17 mouse cellular contexts compared by ENCODE assay signal in the genomic region with DNA sequence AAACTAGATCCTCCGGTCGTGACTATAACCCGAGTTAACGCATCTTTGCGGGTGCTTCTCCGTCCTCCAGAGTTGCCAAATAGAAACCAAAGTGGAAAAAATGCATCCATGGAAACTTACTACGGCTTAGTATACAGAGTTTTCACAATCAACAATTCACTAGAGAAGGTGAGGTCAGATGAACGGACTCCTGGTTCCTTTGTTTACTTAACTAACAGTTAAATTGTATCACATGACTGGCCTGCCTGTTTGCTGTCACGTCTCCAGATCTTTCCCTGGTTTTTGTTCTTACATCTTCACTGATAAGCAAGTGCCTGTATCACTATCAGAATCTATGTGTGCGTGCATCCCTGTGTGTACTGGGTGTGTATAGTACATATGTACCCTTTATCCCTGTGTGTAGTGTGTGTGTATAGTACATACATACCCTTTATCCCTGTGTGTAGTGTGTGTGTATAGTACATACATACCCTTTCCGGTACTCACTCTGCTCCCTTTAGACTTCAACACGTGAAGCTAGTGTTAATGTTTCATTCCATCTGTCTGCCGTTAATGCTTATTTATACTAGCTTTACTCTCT. TPM values are rescaled to one million over a fixed set of nuclear protein-coding genes. Genes with fewer than 3 reads are reported as not detected.
"Had no signal": no experiment of that assay in that cellular context is flagged by ENCODE, and none has a peak within 500 bp of the region (broad histone marks: within the 10 kb centered on the region; RNA-seq: fewer than 3 reads in every experiment).

No protein-coding gene starts in this region.

- H3K4me2 ChIP-seq: hindbrain, embryonic 15.5 days; neural tube, embryonic 12.5 days; stomach, embryonic 15.5 days had no signal

- H3K4me1 ChIP-seq: hindbrain, embryonic 15.5 days; midbrain, embryonic 10.5 days; neural tube, embryonic 12.5 days; stomach, embryonic 15.5 days had no signal

- H3K9me3 ChIP-seq: hindbrain, embryonic 15.5 days; midbrain, embryonic 10.5 days; neural tube, embryonic 12.5 days; stomach, embryonic 15.5 days had no signal

- H3K9ac ChIP-seq: hindbrain, embryonic 15.5 days; neural tube, embryonic 12.5 days; stomach, embryonic 15.5 days had no signal

- H3K4me3 ChIP-seq: hindbrain, embryonic 15.5 days; layer of hippocampus, adult 2 months; midbrain, embryonic 10.5 days; neural tube, embryonic 12.5 days; stomach, embryonic 15.5 days had no signal

- H3K27me3 ChIP-seq: hindbrain, embryonic 15.5 days; neural tube, embryonic 12.5 days; stomach, embryonic 15.5 days had no signal

- DNase-seq: kidney, adult 2 months; kidney, postnatal 25 days; lung, adult 2 months; lung, postnatal 4 days; midbrain, embryonic 14.5 days; retina, postnatal 1 day; right cerebral cortex, postnatal 4 days; spleen, adult 18-20 months; thymus, postnatal 4 days had no signal

- H3K27ac ChIP-seq: hindbrain, embryonic 15.5 days; layer of hippocampus, adult 2 months; midbrain, embryonic 10.5 days; neural tube, embryonic 12.5 days; stomach, embryonic 15.5 days had no signal

- H3K36me3 ChIP-seq: hindbrain, embryonic 15.5 days; midbrain, embryonic 10.5 days; neural tube, embryonic 12.5 days; stomach, embryonic 15.5 days had no signal

RNA-seq across cellular contexts. Expression of a gene that starts 9.9 kb away (rescaled TPM):
- total RNA-seq: layer of hippocampus, adult 2 months; layer of hippocampus, postnatal 10 days; left cerebral cortex, postnatal 36 days had no signal
- polyA plus RNA-seq: hindbrain, embryonic 15.5 days; kidney, embryonic 16.5 days; midbrain, embryonic 10.5 days; midbrain, embryonic 14.5 days; neural tube, embryonic 12.5 days had no signal
